Mouse (Mus musculus): Measurements from ENCODE around the gene Srrt. TPM values are rescaled to one million over a fixed set of nuclear protein-coding genes. Genes with fewer than 3 reads are reported as not detected.

Gene Srrt
- polyA plus RNA-seq, 1 experiment from 2014 or later = 122 TPM

- peaks cover 20% of the 10 kb centered on the region for H3K4me1 ChIP-seq (replicated peaks; ENCODE audit: control insufficient read depth, insufficient read depth, low read length)
- no peak for DNase-seq (ENCODE audit: low spot score)
- no peaks in the 10 kb centered on the region for H3K36me3 ChIP-seq (ENCODE audit: control insufficient read depth, insufficient read depth, low read length)
- H3K9ac ChIP-seq (ENCODE audit: low read length) = no peak overlapping the region
- H3K4me3 ChIP-seq (ENCODE audit: low read depth, low read length) = no peak overlapping the region
- ATAC-seq (replicated peaks; ENCODE audit: low FRiP score, low TSS enrichment, low read depth) = no peak
- peak overlapping the region; percentile 90; the same call in 1 of the 2 replicates for H3K27ac ChIP-seq (ENCODE audit: low read depth)
- H3K9me3 ChIP-seq (ENCODE audit: control insufficient read depth, low read length) = no peaks in the 10 kb centered on the region
- H3K4me2 ChIP-seq (ENCODE audit: low read length) = no peak overlapping the region
- WGBS = 75% methylated on average over 6 of the region's 6 CpGs
- no peaks in the 10 kb centered on the region for H3K27me3 ChIP-seq (replicated peaks; ENCODE audit: control insufficient read depth, insufficient read depth, low read length)
These were observed 32.7 kb upstream of the Srrt start for GRCm38 (mm10) chr5:137340222-137340621.

DNA sequence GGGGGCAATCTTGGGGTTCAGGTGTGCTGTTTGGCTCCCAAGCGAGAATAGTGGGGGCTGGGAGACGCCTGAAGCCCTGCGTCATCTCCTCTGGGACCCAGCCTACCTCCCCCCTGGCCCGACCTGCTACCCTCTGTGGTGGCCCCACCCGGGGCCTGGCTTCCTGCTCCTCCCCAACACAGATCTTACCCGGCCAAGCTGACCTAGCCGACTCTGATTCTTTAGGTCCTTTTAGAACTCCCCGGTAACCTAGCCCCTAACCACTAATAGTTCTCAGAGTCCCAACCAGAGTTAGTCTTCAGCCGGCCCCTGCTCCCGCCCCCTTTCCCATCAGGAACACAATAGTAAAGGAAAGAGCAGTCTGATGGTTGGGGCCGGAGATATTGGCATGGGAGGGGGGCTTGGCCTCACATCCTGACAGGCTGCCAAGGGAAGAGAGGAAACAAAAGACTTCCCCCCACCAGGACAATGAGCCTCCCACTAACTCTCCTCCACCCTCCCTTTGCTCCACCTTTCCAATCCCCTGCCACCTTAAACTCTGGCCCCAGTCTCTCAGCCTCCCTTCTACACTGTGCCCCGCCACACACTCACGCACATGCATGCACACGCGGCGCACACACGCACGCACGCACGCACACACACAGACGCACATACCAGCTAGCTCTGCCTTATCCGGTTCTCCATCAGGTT lies 32.0 kb upstream of the Srrt start:
- peak overlapping the region; percentile 44 for H3K4me3 ChIP-seq (ENCODE audit: low read depth, low read length)
- DNase-seq (ENCODE audit: low spot score) (peak; percentile 67), ATAC-seq (replicated peaks; ENCODE audit: low FRiP score, low TSS enrichment, low read depth) (0 out of 2 replicates have a peak, but pooled peaks have one; percentile 22)
- peak overlapping the region; percentile 86 for H3K4me2 ChIP-seq (ENCODE audit: low read length)
- no peaks in the 10 kb centered on the region for H3K36me3 ChIP-seq (ENCODE audit: control insufficient read depth, insufficient read depth, low read length)
- peaks cover 20% of the 10 kb centered on the region for H3K4me1 ChIP-seq (replicated peaks; ENCODE audit: control insufficient read depth, insufficient read depth, low read length)
- H3K27me3 ChIP-seq (replicated peaks; ENCODE audit: control insufficient read depth, insufficient read depth, low read length) = no peaks in the 10 kb centered on the region
- peak overlapping the region; percentile 66 for H3K9ac ChIP-seq (ENCODE audit: low read length)
- peak overlapping the region; percentile 90 for H3K27ac ChIP-seq (ENCODE audit: low read depth)
- no peaks in the 10 kb centered on the region for H3K9me3 ChIP-seq (ENCODE audit: control insufficient read depth, low read length)
- 13% methylated on average over 22 of the region's 22 CpGs for WGBS

DNA sequence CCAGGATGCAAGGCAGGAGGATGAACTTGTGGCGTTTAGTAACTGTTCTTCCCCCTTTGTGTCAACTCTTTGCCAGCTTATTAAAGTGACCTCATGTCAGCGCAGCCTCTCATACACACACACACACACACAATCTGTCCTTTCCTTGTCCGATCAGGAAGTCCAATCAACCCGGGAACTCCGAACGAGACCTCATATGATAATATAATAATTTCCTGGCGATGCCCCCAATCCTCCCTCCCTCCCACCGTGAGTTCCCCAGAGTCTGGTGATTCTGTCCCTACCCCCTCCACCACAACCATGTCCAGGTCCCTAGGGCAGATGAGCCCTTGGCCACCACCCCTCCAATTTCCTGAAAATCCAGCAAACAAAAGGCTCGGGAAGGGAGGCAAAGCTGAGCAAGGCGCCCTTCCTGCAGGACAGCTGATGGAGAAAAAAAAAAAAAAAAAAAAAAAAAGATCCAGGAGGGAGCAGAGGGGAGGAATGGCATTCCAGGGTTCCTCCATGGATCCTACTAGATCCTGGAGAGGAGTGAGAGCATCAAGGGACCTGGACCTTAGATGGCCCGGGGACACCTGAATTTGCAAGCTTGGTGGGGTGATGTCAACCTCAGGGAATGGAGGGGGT lies 31.3 kb upstream of the Srrt start:
- Histone ChIP-seq H3K9me3 (ENCODE audit: control insufficient read depth, low read length) (no peaks in the 10 kb centered on the region), H3K4me3 (ENCODE audit: low read depth, low read length) (peak overlapping the region; percentile 44), H3K4me2 (ENCODE audit: low read length) (peak overlapping the region; percentile 86), H3K36me3 (ENCODE audit: control insufficient read depth, insufficient read depth, low read length) (no peaks in the 10 kb centered on the region), H3K4me1 (replicated peaks; ENCODE audit: control insufficient read depth, insufficient read depth, low read length) (peaks cover 20% of the 10 kb centered on the region), H3K9ac (ENCODE audit: low read length) (peak overlapping the region; percentile 66), H3K27me3 (replicated peaks; ENCODE audit: control insufficient read depth, insufficient read depth, low read length) (no peaks in the 10 kb centered on the region), H3K27ac (ENCODE audit: low read depth) (peak overlapping the region; percentile 90)
- DNase-seq (ENCODE audit: low spot score) (peak; percentile 74), ATAC-seq (replicated peaks; ENCODE audit: low FRiP score, low TSS enrichment, low read depth) (peak; percentile 8; the same call in 1 of the 2 replicates)
- WGBS = 1% methylated on average over 11 of the region's 11 CpGs

DNA sequence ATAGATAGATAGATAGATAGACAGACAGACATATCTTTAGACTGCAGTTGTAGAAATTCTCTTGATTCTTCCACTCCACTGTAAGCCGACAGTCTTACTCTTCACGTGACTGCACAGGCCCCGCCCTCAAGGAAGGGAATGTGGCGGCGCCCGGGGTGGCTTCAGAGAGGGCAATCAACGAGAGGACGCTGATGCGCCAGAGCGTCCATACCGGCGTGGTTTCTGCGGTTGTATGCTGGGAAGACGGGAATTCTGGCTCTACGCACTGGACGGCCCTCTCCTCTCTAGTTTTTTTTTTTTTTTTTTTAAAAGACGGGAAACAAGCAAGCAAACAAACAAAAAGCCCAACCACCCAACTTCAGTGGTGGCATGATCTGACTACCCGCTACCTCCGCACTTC lies 30.8 kb upstream of the Srrt start:
- ATAC-seq (replicated peaks; ENCODE audit: low FRiP score, low TSS enrichment, low read depth) (peak; percentile 72), DNase-seq (ENCODE audit: low spot score) (peak; percentile 86)
- Histone ChIP-seq H3K27me3 (replicated peaks; ENCODE audit: control insufficient read depth, insufficient read depth, low read length) (no peaks in the 10 kb centered on the region), H3K9ac (ENCODE audit: low read length) (peak overlapping the region; percentile 66), H3K4me1 (replicated peaks; ENCODE audit: control insufficient read depth, insufficient read depth, low read length) (peaks cover 20% of the 10 kb centered on the region), H3K36me3 (ENCODE audit: control insufficient read depth, insufficient read depth, low read length) (no peaks in the 10 kb centered on the region), H3K27ac (ENCODE audit: low read depth) (peak overlapping the region; percentile 90), H3K4me3 (ENCODE audit: low read depth, low read length) (peak overlapping the region; percentile 44), H3K9me3 (ENCODE audit: control insufficient read depth, low read length) (no peaks in the 10 kb centered on the region), H3K4me2 (ENCODE audit: low read length) (peak overlapping the region; percentile 86)
- 1% methylated on average over 19 of the region's 19 CpGs for WGBS

GRCm38 (mm10) chr5:137337190-137337589 lies 29.7 kb upstream of the Srrt start:
- Histone ChIP-seq H3K4me2 (ENCODE audit: low read length) (no peak overlapping the region), H3K4me1 (replicated peaks; ENCODE audit: control insufficient read depth, insufficient read depth, low read length) (peaks cover 20% of the 10 kb centered on the region), H3K36me3 (ENCODE audit: control insufficient read depth, insufficient read depth, low read length) (no peaks in the 10 kb centered on the region), H3K4me3 (ENCODE audit: low read depth, low read length) (no peak overlapping the region), H3K9me3 (ENCODE audit: control insufficient read depth, low read length) (no peaks in the 10 kb centered on the region), H3K27ac (ENCODE audit: low read depth) (no peak overlapping the region; the same call in 1 of the 2 replicates), H3K27me3 (replicated peaks; ENCODE audit: control insufficient read depth, insufficient read depth, low read length) (no peaks in the 10 kb centered on the region), H3K9ac (ENCODE audit: low read length) (no peak overlapping the region)
- DNase-seq (ENCODE audit: low spot score) (peak; percentile 55), ATAC-seq (replicated peaks; ENCODE audit: low FRiP score, low TSS enrichment, low read depth) (no peak)
- 52% methylated on average over 8 of the region's 8 CpGs for WGBS

- WGBS = 72% methylated on average over 6 of the region's 6 CpGs
- Histone ChIP-seq H3K27me3 (replicated peaks; ENCODE audit: control insufficient read depth, insufficient read depth, low read length) (no peaks in the 10 kb centered on the region), H3K4me1 (replicated peaks; ENCODE audit: control insufficient read depth, insufficient read depth, low read length) (peaks cover 20% of the 10 kb centered on the region), H3K9ac (ENCODE audit: low read length) (no peak overlapping the region), H3K36me3 (ENCODE audit: control insufficient read depth, insufficient read depth, low read length) (no peaks in the 10 kb centered on the region), H3K27ac (ENCODE audit: low read depth) (no peak overlapping the region), H3K4me2 (ENCODE audit: low read length) (no peak overlapping the region), H3K4me3 (ENCODE audit: low read depth, low read length) (no peak overlapping the region), H3K9me3 (ENCODE audit: control insufficient read depth, low read length) (no peaks in the 10 kb centered on the region)
- ATAC-seq (replicated peaks; ENCODE audit: low FRiP score, low TSS enrichment, low read depth) = no peak
- peak; percentile 41 for DNase-seq (ENCODE audit: low spot score)
These were observed 27.6 kb upstream of the Srrt start for GRCm38 (mm10) chr5:137335066-137335465.

- Histone ChIP-seq H3K4me2 (ENCODE audit: low read length) (peak overlapping the region; percentile 96), H3K9ac (ENCODE audit: low read length) (no peak overlapping the region), H3K27me3 (replicated peaks; ENCODE audit: control insufficient read depth, insufficient read depth, low read length) (no peaks in the 10 kb centered on the region), H3K36me3 (ENCODE audit: control insufficient read depth, insufficient read depth, low read length) (no peaks in the 10 kb centered on the region), H3K27ac (ENCODE audit: low read depth) (no peak overlapping the region), H3K4me1 (replicated peaks; ENCODE audit: control insufficient read depth, insufficient read depth, low read length) (peaks cover 14% of the 10 kb centered on the region), H3K4me3 (ENCODE audit: low read depth, low read length) (peak overlapping the region; percentile 63), H3K9me3 (ENCODE audit: control insufficient read depth, low read length) (no peaks in the 10 kb centered on the region)
- no peak for ATAC-seq (replicated peaks; ENCODE audit: low FRiP score, low TSS enrichment, low read depth)
- 51% methylated on average over 10 of the region's 10 CpGs for WGBS
- no peak for DNase-seq (ENCODE audit: low spot score)
These were observed 26.8 kb upstream of the Srrt start for GRCm38 (mm10) chr5:137334317-137334716.

- WGBS = under 1% methylated on average over 44 of the region's 44 CpGs
- peak within 1 kb of the TSS; percentile 63 for H3K9ac ChIP-seq (ENCODE audit: low read length)
- peak within 1 kb of the TSS; percentile 40; the same call in 1 of the 2 replicates for H3K27ac ChIP-seq (ENCODE audit: low read depth)
- H3K4me1 ChIP-seq (replicated peaks; ENCODE audit: control insufficient read depth, insufficient read depth, low read length) = peaks cover 7% of the 10 kb centered on the region
- H3K4me3 ChIP-seq (ENCODE audit: low read depth, low read length) = peak within 1 kb of the TSS; percentile 63
- no peaks in the 10 kb centered on the region for H3K9me3 ChIP-seq (ENCODE audit: control insufficient read depth, low read length)
- H3K36me3 ChIP-seq (ENCODE audit: control insufficient read depth, insufficient read depth, low read length) = 0 out of 2 replicates have a peak, but pooled peaks cover under 1% of the 10 kb centered on the region
- peak within 1 kb of the TSS; percentile 96 for H3K4me2 ChIP-seq (ENCODE audit: low read length)
- ATAC-seq (replicated peaks; ENCODE audit: low FRiP score, low TSS enrichment, low read depth) (peak; percentile 85), DNase-seq (ENCODE audit: low spot score) (peak; percentile 98)
- no peaks in the 10 kb centered on the region for H3K27me3 ChIP-seq (replicated peaks; ENCODE audit: control insufficient read depth, insufficient read depth, low read length)
These were observed 26.2 kb upstream of the Srrt start, which contains the start of gene Slc12a9 for GRCm38 (mm10) chr5:137333512-137334174. Gene Slc12a9 (minus strand): TSS chr5:137333597.
